Mouse (Mus musculus): ENCODE measurements around the gene Nckap1l.

The Nckap1l gene

GRCm38 (mm10) chr15:103500723-103501122 is 47.1 kb downstream of the Nckap1l start:
- DNase-seq (ENCODE audit: low spot score in 2 of 2), result no peak

DNA sequence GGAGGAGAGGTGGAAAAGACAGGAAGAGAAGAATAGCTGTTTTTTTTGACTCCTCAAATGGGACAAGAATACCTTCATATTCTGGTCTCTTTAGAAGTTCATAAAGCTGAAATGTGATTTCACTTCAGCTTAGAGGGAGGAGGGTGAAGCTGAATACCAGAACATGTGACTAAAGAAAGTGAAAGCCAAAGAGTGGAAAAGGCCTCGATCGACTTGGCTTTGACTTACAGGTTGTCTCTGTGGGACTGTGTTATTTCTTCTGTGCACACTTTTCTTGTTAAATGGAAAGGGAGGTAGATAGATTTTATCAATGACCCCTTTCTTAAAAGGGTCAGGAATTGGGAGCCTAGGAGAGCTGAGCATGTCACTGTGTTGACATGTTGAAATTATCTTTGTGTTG is 47.6 kb downstream of the Nckap1l start:
- no peak for DNase-seq (ENCODE audit: low spot score in 2 of 2)

DNA sequence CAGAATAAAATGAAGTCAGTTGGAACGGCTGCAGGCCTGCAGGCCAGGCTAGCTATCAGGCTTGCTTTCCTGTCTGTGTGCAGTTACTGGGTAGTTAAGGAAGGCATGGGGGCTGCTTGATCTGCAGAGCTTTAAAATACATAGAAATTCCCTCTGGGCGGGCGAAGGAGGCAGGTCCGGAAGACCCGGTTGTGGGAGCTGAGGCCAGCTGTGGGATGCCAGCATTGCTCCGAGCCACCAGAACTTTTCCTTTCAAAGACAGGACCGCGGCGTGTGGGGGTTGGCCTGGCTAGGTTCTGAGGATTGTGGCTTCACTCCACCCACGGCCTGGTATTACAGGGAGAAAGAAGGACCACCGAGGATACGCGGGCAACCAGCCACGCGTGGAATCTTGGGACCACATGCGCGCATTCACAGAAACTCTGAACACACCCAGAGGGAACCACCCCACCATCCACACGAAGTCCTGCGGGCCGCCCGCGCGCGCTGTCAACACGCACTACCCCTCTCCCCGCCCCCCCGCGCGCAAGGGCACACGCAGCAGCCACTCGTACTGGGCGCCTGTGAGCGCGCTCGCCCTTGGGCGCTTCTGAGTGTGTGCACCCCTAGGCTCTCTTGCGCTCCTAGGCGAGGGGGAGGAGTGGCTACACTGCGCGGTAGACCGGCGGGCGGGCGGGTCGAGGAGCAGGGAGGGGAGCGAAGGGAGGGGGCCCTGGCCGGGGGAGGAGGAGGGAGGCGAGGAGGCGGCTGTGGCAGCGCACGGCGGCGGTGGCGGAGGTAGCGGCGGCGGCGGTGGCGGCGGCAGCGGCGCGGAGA is 49.0 kb downstream of the Nckap1l start, which contains the start of gene Pde1b:
TSS of gene Pde1b (plus strand) at position 600 of the 816 bp plus-strand sequence.
- peak in 1 of 2 experiments; percentile 37 for DNase-seq (ENCODE audit: low spot score in 2 of 2)

- no peak for DNase-seq (ENCODE audit: low spot score in 2 of 2)
Observed at GRCm38 (mm10) chr15:103503251-103503600, 49.6 kb downstream of the Nckap1l start.

DNA sequence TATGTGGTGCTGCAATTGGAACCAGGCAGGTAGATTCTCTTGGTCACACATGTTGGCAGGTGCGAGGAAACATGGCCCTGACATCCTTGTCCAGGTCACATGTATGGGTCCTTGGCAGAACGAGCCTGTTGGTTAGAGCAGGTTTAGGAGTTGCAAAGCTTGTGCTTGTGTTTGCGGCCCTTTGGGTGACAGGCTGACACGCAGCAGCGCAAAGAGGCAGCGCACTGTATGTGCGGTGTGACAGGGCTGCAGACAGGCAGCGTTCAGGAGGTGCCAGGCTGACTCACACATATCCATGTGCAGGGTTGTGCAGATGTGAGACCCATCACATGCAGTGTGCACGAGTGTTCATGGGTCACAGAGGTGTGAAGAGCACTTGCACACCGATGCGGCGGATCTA is 50.1 kb downstream of the Nckap1l start:
- no peak for DNase-seq (ENCODE audit: low spot score in 2 of 2)

- DNase-seq (ENCODE audit: low spot score in 2 of 2), result no peak
Observed at GRCm38 (mm10) chr15:103509317-103509716, 55.7 kb downstream of the Nckap1l start.

GRCm38 (mm10) chr15:103511652-103512051 is 58.1 kb downstream of the Nckap1l start:
- no peak for DNase-seq (ENCODE audit: low spot score in 2 of 2)

- DNase-seq (ENCODE audit: low spot score in 2 of 2), result no peak
Observed at GRCm38 (mm10) chr15:103513621-103514031, 60.0 kb downstream of the Nckap1l start.

DNA sequence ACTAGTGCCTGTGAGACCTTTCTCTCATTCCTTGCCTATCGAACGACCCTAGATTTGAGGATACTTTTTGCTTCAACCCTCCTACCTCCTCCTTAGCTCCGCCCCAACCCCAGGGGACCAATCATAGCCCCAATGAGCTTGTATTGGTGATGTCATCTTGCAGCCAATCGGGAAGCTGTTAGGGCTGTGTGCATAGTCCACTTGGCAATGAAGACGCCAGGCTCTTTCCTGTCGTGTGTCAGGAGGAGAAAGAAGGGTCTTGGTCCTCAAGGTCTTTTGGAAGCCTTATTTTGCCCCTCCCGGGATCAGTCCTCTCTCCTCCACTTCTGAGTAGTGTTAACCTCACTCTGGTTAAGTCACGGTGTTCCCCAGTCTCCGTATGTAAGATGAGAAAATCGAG is 60.5 kb downstream of the Nckap1l start:
- DNase-seq (ENCODE audit: low spot score in 2 of 2), result peak in 1 of 2 experiments; percentile 12

- DNase-seq (ENCODE audit: low spot score in 2 of 2), result no peak
Observed at GRCm38 (mm10) chr15:103514914-103515313, 61.3 kb downstream of the Nckap1l start.

DNA sequence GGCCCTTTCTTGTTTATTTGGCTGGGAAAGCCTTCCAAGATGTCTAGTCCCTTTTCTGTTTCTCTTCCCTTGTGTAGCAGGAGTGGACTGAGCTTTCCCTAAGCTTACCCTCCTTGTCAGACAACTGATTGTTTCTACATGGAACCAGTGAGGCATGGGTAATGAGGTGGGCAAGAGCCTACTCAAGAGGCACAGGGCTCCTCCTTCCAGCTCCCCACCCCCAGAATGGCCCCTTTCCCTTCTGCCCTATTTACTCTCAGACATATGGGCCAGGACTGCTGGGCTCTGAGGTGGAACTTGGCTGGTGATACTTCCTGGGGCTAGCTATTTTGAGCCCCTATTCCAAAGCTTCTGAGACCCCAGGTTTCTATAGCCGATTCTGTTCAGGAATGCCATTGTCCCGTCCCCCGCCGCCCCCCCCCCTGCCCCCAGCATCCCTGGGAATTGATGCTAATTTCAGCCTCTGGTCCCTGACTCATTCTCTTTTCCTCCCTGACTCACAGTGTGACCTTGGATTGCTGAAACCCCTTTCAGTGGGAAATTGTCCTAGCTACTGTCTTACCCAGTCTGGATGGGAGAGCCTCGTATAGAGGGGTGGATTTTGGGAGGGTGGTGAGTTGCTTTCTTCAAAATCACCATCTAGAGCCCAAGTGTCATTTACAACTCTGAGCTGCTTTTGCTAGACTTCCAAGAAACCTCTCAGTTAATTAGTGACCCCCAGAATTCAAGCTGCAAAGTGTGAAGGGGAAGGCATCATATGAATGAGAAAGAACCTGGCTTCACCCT is 65.2 kb downstream of the Nckap1l start:
- DNase-seq (ENCODE audit: low spot score in 2 of 2), result no peak

GRCm38 (mm10) chr15:103519386-103520378 is 66.1 kb downstream of the Nckap1l start:
- no peak for DNase-seq (ENCODE audit: low spot score in 2 of 2)

GRCm38 (mm10) chr15:103522458-103523099 is 69.0 kb downstream of the Nckap1l start:
- DNase-seq (ENCODE audit: low spot score in 2 of 2), result no peak

GRCm38 (mm10) chr15:103523156-103523555 is 69.6 kb downstream of the Nckap1l start:
- no peak for DNase-seq (ENCODE audit: low spot score in 2 of 2)

GRCm38 (mm10) chr15:103530372-103530771 is 76.8 kb downstream of the Nckap1l start:
- DNase-seq (ENCODE audit: low spot score in 2 of 2), result peak in 1 of 2 experiments; percentile 9

- no peak for DNase-seq (ENCODE audit: low spot score in 2 of 2)
Observed at GRCm38 (mm10) chr15:103534054-103534620, 80.5 kb downstream of the Nckap1l start.

GRCm38 (mm10) chr15:103535030-103535429 is 81.4 kb downstream of the Nckap1l start:
- DNase-seq (ENCODE audit: low spot score in 2 of 2), result no peak

GRCm38 (mm10) chr15:103535786-103536185 is 82.2 kb downstream of the Nckap1l start:
- no peak for DNase-seq (ENCODE audit: low spot score in 2 of 2)

DNA sequence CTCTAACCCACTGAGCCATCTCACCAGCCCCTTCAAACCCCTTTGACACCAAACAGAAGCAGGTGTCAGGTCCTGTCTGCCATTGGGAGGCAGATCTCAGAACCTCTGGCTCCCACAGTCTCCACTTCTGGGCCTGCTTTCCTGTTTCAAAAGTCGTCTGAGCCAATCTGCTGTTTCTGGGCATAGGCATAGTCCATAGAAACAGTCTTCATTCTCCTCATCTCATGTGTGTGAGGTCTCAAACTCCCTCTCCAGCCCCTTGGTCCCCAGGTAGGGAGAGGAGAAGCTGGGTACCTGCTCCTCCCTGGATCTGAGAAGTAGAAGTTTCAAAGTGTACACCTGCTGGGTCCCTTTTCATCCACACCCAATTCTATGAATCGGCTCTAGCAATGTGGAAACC is 82.9 kb downstream of the Nckap1l start:
- DNase-seq (ENCODE audit: low spot score in 2 of 2), result no peak

GRCm38 (mm10) chr15:103537011-103537821 is 83.6 kb downstream of the Nckap1l start:
- no peak for DNase-seq (ENCODE audit: low spot score in 2 of 2)
